24 mouse cellular contexts compared by ENCODE assay signal in genomic region chr4:107995011-107995410, GRCm38 (mm10). TPM values are rescaled to one million over a fixed set of nuclear protein-coding genes. Genes with fewer than 3 reads are reported as not detected.
"Had no signal": no experiment of that assay in that cellular context is flagged by ENCODE, and none has a peak within 500 bp of the region (broad histone marks: within the 10 kb centered on the region; RNA-seq: fewer than 3 reads in every experiment).

No protein-coding gene starts in this region.

- H3K4me3 ChIP-seq: lung, embryonic 15.5 days; midbrain, embryonic 13.5 days; midbrain, embryonic 15.5 days; myocyte; neural tube, embryonic 13.5 days; neural tube, embryonic 15.5 days had no signal

- ATAC-seq: liver, postnatal 0 days; lung, postnatal 0 days; midbrain, embryonic 13.5 days; midbrain, embryonic 15.5 days had no signal

- H3K9ac ChIP-seq: liver, postnatal 0 days; lung, embryonic 15.5 days; midbrain, embryonic 13.5 days; midbrain, embryonic 15.5 days; neural tube, embryonic 13.5 days; neural tube, embryonic 15.5 days had no signal

- H3K4me2 ChIP-seq: lung, embryonic 15.5 days; midbrain, embryonic 11.5 days; midbrain, embryonic 13.5 days; midbrain, embryonic 15.5 days; neural tube, embryonic 13.5 days; neural tube, embryonic 15.5 days had no signal

- H3K27ac ChIP-seq: lung, embryonic 15.5 days; macrophage; midbrain, embryonic 13.5 days; midbrain, embryonic 15.5 days; neural tube, embryonic 13.5 days; neural tube, embryonic 15.5 days had no signal

- DNase-seq: liver, postnatal 0 days; lung, adult 2 months; lung, postnatal 14 days; lung, postnatal 36 days; retina, postnatal 1 day; right cerebral cortex, adult 18-20 months; right cerebral cortex, postnatal 25 days; right cerebral cortex, postnatal 4 days; spleen, adult 18-20 months; thymus, adult 18-20 months; thymus, postnatal 14 days; thymus, postnatal 36 days had no signal

- H3K36me3 ChIP-seq: lung, embryonic 15.5 days; midbrain, embryonic 13.5 days; midbrain, embryonic 15.5 days; neural tube, embryonic 13.5 days; neural tube, embryonic 15.5 days had no signal

- H3K9me3 ChIP-seq: lung, embryonic 15.5 days; midbrain, embryonic 15.5 days; neural tube, embryonic 13.5 days; neural tube, embryonic 15.5 days had no signal

- H3K27me3 ChIP-seq: lung, embryonic 15.5 days; midbrain, embryonic 15.5 days; neural tube, embryonic 13.5 days; neural tube, embryonic 15.5 days had no signal

- H3K4me1 ChIP-seq: neural tube, embryonic 13.5 days had no signal

RNA-seq across cellular contexts. Expression of gene Slc1a7, which starts 26.9 kb away (rescaled TPM):
- polyA plus RNA-seq: liver, postnatal 0 days; macrophage; midbrain, embryonic 11.5 days; midbrain, embryonic 13.5 days; midbrain, embryonic 15.5 days; neural tube, embryonic 11.5 days; neural tube, embryonic 13.5 days; neural tube, embryonic 15.5 days; stomach, embryonic 14.5 days; thymus, postnatal 0 days had no signal
